Mouse (Mus musculus): Measurements from ENCODE around the gene Vmn1r86. TPM values are rescaled to one million over a fixed set of nuclear protein-coding genes. Genes with fewer than 3 reads are reported as not detected.

The Vmn1r86 gene
- polyA plus RNA-seq (2017; shearing (Covaris generic)), result under 1 TPM; 0.04 to 0.17 TPM

DNA sequence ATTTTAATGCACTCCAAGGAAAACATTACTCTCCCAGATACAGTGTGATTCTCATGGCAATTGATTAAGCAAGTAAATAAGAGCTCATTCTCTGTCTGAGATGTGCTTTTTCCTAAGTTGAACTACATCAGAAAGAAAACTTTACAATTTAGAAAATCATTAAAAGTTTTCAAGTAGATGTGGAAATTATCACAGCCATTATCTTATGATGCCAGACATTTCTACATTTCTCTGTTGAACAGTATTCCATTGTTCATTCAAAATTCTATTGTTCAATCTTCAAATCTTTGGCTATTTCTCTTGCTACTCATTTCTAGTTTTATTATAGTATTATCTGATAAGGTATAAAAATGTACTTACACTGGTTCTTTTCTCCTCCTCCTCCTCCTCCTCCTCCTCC lies at the start of gene Vmn1r86:
TSS of gene Vmn1r86 (minus strand) at position 101 of the 400 bp plus-strand sequence.

DNA sequence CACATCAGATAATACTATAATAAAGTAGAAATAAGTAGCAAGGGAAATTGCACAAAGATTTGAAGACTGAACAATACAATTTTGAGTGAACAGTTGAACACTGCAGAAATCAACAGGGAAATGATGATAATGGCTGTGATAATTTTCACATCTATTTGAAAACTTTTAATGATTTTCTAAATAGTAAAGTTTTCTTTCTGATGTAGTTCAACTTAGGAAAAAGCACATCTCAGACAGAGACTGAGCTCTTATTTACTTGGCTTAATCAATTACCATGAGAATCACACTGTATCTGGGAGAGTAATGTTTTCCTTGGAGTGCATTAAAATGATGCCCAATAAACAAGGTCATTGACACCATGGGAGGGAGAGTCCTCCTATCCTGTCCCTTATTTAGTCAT lies 39.6 kb upstream of the Vmn1r86 start, which contains the start of gene Vmn1r88:
TSS of gene Vmn1r88 (plus strand) at position 301 of the 400 bp plus-strand sequence.

GRCm38 (mm10) chr7:13140057-13140456 lies 20.3 kb upstream of the Vmn1r86 start, which contains the start of gene Vmn1r87:
TSS of gene Vmn1r87 (minus strand) at chr7:13140157.

DNA sequence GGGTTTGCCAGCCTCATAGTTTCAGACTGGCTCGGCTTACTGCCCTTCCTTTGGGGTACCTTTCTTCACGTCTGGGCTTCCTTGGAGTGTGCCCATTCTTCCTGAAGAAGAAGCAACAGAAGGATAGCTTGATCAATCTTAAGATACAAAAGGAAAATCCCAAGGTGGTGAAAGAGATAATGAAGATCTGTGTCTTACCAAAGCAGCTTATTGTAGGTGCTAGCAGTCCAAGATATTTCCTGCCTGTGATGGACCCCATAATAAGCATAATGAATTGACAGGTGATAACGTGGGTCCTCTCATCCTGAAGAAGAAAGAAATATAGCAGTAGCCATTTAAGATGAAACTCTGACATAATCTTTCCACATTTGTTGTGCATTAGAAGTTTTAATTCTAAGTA lies 24.6 kb downstream of the Vmn1r86 start, which contains the start of gene Vmn1r85:
TSS of gene Vmn1r85 (minus strand) at position 101 of the 400 bp plus-strand sequence.

GRCm38 (mm10) chr7:13054287-13055010 lies 65.3 kb downstream of the Vmn1r86 start, which contains the start of gene Mzf1:
TSS of gene Mzf1 (minus strand) at chr7:13054764.

Other genes with a start within 250 kb of the Vmn1r86 start
- gene Zfp128, start 238.7 kb downstream of the Vmn1r86 start, polyA plus RNA-seq (2017; shearing (Covaris generic)), result 1 to 10 TPM; 3.3 to 4.0 TPM
- gene Zscan22, start 222.1 kb downstream of the Vmn1r86 start, polyA plus RNA-seq (2017; shearing (Covaris generic)), result 10 to 100 TPM; 10.0 to 10.3 TPM
- 1,000 to 10,000 TPM in 1 of 2 experiments, 100 to 1,000 TPM in 1; 744 to 1,333 TPM for gene Rps5, start 197.6 kb downstream of the Vmn1r86 start, polyA plus RNA-seq (2017; shearing (Covaris generic))
- gene Rnf225, start 192.5 kb downstream of the Vmn1r86 start, polyA plus RNA-seq (2017; shearing (Covaris generic)), result under 1 TPM; 0.12 to 0.27 TPM
- 1 to 10 TPM; 5.5 to 6.0 TPM for gene Zfp324, start 154.1 kb downstream of the Vmn1r86 start, polyA plus RNA-seq (2017; shearing (Covaris generic))
- gene Zfp446, start 142.1 kb downstream of the Vmn1r86 start, polyA plus RNA-seq (2017; shearing (Covaris generic)), result 1 to 10 TPM; 6.5 to 7.0 TPM
- under 1 TPM; 0.12 to 0.55 TPM for gene Slc27a5, start 121.7 kb downstream of the Vmn1r86 start, polyA plus RNA-seq (2017; shearing (Covaris generic))
- gene Trim28, start 120.8 kb downstream of the Vmn1r86 start, polyA plus RNA-seq (2017; shearing (Covaris generic)), result 100 to 1,000 TPM in 1 of 2 experiments, 10 to 100 TPM in 1; 94.6 to 147 TPM
- gene Zbtb45, start 109.9 kb downstream of the Vmn1r86 start, polyA plus RNA-seq (2017; shearing (Covaris generic)), result 10 to 100 TPM; 23.0 to 27.9 TPM
- gene Chmp2a, start 85.1 kb downstream of the Vmn1r86 start, polyA plus RNA-seq (2017; shearing (Covaris generic)), result 100 to 1,000 TPM; 252 to 275 TPM
- 100 to 1,000 TPM; 185 to 192 TPM for gene Ube2m, start 81.6 kb downstream of the Vmn1r86 start, polyA plus RNA-seq (2017; shearing (Covaris generic))
- gene Mzf1, start 65.2 kb downstream of the Vmn1r86 start, polyA plus RNA-seq (2017; shearing (Covaris generic)), result under 1 TPM; 0.30 to 0.39 TPM
- not detected for gene Vmn1r85, start 24.7 kb downstream of the Vmn1r86 start, polyA plus RNA-seq (2017; shearing (Covaris generic))
- under 1 TPM in 1 of 2 experiments, not detected in 1; 0.15 TPM for gene Vmn1r87, start 20.2 kb upstream of the Vmn1r86 start, polyA plus RNA-seq (2017; shearing (Covaris generic))
- under 1 TPM; 0.02 to 0.05 TPM for gene Vmn1r88, start 39.7 kb upstream of the Vmn1r86 start, polyA plus RNA-seq (2017; shearing (Covaris generic))
- not detected for gene Vmn1r89, start 93.1 kb upstream of the Vmn1r86 start, polyA plus RNA-seq (2017; shearing (Covaris generic))
- gene Lig1, start 157.4 kb upstream of the Vmn1r86 start, polyA plus RNA-seq (2017; shearing (Covaris generic)), result 10 to 100 TPM; 28.8 to 36.9 TPM
- 1 to 10 TPM in 1 of 2 experiments, under 1 TPM in 1; 0.86 to 2.1 TPM for gene Zswim9, start 158.8 kb upstream of the Vmn1r86 start, polyA plus RNA-seq (2017; shearing (Covaris generic))
- gene Pla2g4c, start 204.7 kb upstream of the Vmn1r86 start, polyA plus RNA-seq (2017; shearing (Covaris generic)), result under 1 TPM; 0.14 to 0.16 TPM

All from activated CD4-positive, CD25-positive, alpha-beta regulatory T cell (primary cell).